Mouse (Mus musculus) limb, embryonic 12.5 days (tissue): ENCODE measurements around the gene Epo. TPM values are rescaled to one million over a fixed set of nuclear protein-coding genes. Genes with fewer than 3 reads are reported as not detected.

Source experiments
- ATAC-seq: fragments of 200-750 bp; cut with Nextera tagmentation; 2 replicates; pipeline ENCODE4 v1.8.0; 2017; ENCODE audit warnings: low read depth, moderate TSS enrichment; ENCODE audit not compliant: insufficient number of reproducible peaks, insufficient read depth, low FRiP score, low TSS enrichment
- H3K27ac ChIP-seq: fragments of 300-500 bp; sonication (generic); 2 replicates; pipeline ENCODE4 v1.5.1; 2016; ENCODE audit warnings: mild to moderate bottlenecking, moderate library complexity
- H3K27me3 ChIP-seq: fragments of 300-500 bp; sonication (generic); 2 replicates; pipeline ENCODE4 v1.6.1; 2016; ENCODE audit warnings: mild to moderate bottlenecking, moderate library complexity
- H3K36me3 ChIP-seq: fragments of 300-500 bp; sonication (generic); 2 replicates; pipeline ENCODE4 v1.6.1; 2016; ENCODE audit warnings: mild to moderate bottlenecking, moderate library complexity
- H3K4me1 ChIP-seq: fragments of 300-500 bp; sonication (generic); replicated peaks from 2 replicates; pipeline ENCODE4 v1.6.1; 2016
- H3K4me2 ChIP-seq: fragments of 300-500 bp; sonication (generic); 2 replicates; pipeline ENCODE4 v1.6.1; 2016; ENCODE audit warnings: mild to moderate bottlenecking, moderate library complexity
- H3K4me3 ChIP-seq: fragments of 300-500 bp; sonication (generic); replicated peaks from 2 replicates; pipeline ENCODE4 v1.5.1; 2016; ENCODE audit warnings: mild to moderate bottlenecking
- H3K9ac ChIP-seq: fragments of 300-500 bp; sonication (generic); replicated peaks from 2 replicates; pipeline ENCODE4 v1.6.1; 2016; ENCODE audit warnings: mild to moderate bottlenecking, moderate library complexity
- H3K9me3 ChIP-seq: fragments of 300-500 bp; sonication (generic); 2 replicates; pipeline ENCODE4 v1.6.1; 2016; ENCODE audit warnings: mild to moderate bottlenecking, moderate library complexity
- WGBS: fragments of 180-500 bp; shearing (Covaris S2); methylation state at CpG from one replicate; pipeline ENCODE4 v1.1.7; 2016; 5-methylcytosine and 5-hydroxymethylcytosine counted together
- polyA plus RNA-seq: library from polyadenylated mRNA; unstranded; fragments of >200 nt; fragmentation: Nextera tagmentation; extraction: Ambion mirVana; gene quantifications from 2 replicates; pipeline ENCODE4 v1.2.1, GENCODE M21; 2016

Epo gene
- polyA plus RNA-seq, 1 experiment from 2014 or later, result 0.71 TPM

GRCm38 (mm10) chr5:137562965-137563364, 29.9 kb upstream of the Epo start:
- 0 out of 2 replicates have a peak, but pooled peaks cover 6% of the 10 kb centered on the region for H3K27me3 ChIP-seq
- H3K9me3 ChIP-seq, result no peaks in the 10 kb centered on the region
- no peak overlapping the region for H3K4me3 ChIP-seq
- H3K4me2 ChIP-seq, result no peak overlapping the region
- 72% methylated on average over 10 of the region's 10 CpGs for WGBS
- H3K27ac ChIP-seq, result no peak overlapping the region
- no peaks in the 10 kb centered on the region for H3K36me3 ChIP-seq
- no peak overlapping the region for H3K9ac ChIP-seq
- ATAC-seq, result no peak
- no peaks in the 10 kb centered on the region for H3K4me1 ChIP-seq

DNA sequence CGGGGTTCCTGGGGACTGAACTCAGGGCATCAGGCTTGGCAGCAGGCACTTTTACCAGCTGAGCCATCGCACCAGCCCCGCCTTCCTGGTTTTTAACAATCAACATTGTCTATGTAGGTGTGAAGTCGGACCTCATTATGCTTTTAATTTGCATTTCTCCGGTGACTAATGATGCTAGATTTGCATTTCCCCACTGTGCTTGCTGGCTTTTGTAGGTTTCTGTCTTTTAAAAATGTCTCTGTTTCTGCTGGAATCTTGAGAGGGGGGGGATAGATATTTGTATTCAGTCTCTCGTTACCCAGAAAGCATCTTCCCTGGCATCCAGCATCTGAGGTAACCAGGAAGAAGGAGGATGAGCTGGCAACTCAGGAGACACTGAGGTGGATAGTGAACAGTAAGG, 28.5 kb upstream of the Epo start:
- H3K4me2 ChIP-seq, result no peak overlapping the region
- H3K9ac ChIP-seq, result no peak overlapping the region
- ATAC-seq, result no peak
- 0 out of 2 replicates have a peak, but pooled peaks cover 6% of the 10 kb centered on the region for H3K27me3 ChIP-seq
- H3K4me1 ChIP-seq, result no peaks in the 10 kb centered on the region
- 69% methylated on average over 6 of the region's 6 CpGs for WGBS
- H3K9me3 ChIP-seq, result no peaks in the 10 kb centered on the region
- H3K36me3 ChIP-seq, result no peaks in the 10 kb centered on the region
- no peak overlapping the region for H3K27ac ChIP-seq
- no peak overlapping the region for H3K4me3 ChIP-seq

- Histone ChIP-seq H3K4me3 (no peak overlapping the region), H3K27me3 (peaks cover 21% of the 10 kb centered on the region), H3K9ac (no peak overlapping the region), H3K27ac (no peak overlapping the region), H3K9me3 (no peaks in the 10 kb centered on the region), H3K4me2 (no peak overlapping the region), H3K36me3 (no peaks in the 10 kb centered on the region), H3K4me1 (0 out of 2 replicates have a peak, but pooled peaks cover 3% of the 10 kb centered on the region)
- 41% methylated on average over 11 of the region's 11 CpGs for WGBS
- no peak for ATAC-seq
These were observed 20.9 kb upstream of the Epo start for GRCm38 (mm10) chr5:137553898-137554297.

DNA sequence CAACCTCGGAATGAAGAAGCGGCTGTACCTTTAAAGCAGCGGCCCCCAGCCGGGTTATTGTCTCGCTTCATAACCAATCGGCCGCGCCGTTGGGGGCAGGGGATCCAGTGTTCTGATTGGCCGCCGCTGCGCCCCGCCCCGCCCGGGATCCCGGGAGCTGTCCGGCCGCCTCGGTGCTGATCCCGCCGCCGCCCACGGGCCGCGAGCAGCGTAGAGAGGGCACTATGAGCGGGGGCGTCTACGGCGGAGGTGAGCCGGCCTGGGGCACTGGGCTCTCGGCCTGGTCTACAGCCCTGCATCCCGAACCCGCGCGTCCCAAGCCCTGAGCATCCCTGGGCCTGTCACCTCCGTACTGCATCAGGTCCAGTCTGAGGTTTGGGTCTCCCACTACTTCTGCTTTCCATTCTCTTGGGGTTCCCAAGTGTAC, 20.4 kb upstream of the Epo start, which contains the start of gene Actl6b:
TSS of gene Actl6b (plus strand) at position 107 of the 427 bp plus-strand sequence.
- peak within 1 kb of the TSS; percentile 21 for H3K4me3 ChIP-seq
- 1% methylated on average over 37 of the region's 37 CpGs for WGBS

GRCm38 (mm10) chr5:137553000-137553399, 20.0 kb upstream of the Epo start:
- no peak for ATAC-seq
- Histone ChIP-seq H3K4me3 (peak overlapping the region; percentile 21), H3K4me1 (0 out of 2 replicates have a peak, but pooled peaks cover 3% of the 10 kb centered on the region), H3K9ac (no peak overlapping the region), H3K36me3 (no peaks in the 10 kb centered on the region), H3K27me3 (peaks cover 21% of the 10 kb centered on the region), H3K4me2 (peak overlapping the region; percentile 48), H3K9me3 (no peaks in the 10 kb centered on the region), H3K27ac (no peak overlapping the region)
- WGBS, result 33% methylated on average over 6 of the region's 6 CpGs

More for the DNA sequence above, 20.4 kb upstream of the Epo start, which contains the start of gene Actl6b:
- 0 out of 2 replicates have a peak, but pooled peaks cover 3% of the 10 kb centered on the region for H3K4me1 ChIP-seq
- H3K4me2 ChIP-seq, result peak within 1 kb of the TSS; percentile 48
- H3K36me3 ChIP-seq, result no peaks in the 10 kb centered on the region
- no peak within 1 kb of the TSS for H3K27ac ChIP-seq
- H3K9ac ChIP-seq, result no peak within 1 kb of the TSS
- H3K27me3 ChIP-seq, result peaks cover 21% of the 10 kb centered on the region
- peak; percentile 63; the same call in 1 of the 2 replicates for ATAC-seq
- H3K9me3 ChIP-seq, result no peaks in the 10 kb centered on the region

- 71% methylated on average over 5 of the region's 5 CpGs for WGBS
- H3K9me3 ChIP-seq, result no peaks in the 10 kb centered on the region
- no peak for ATAC-seq
- no peak overlapping the region for H3K9ac ChIP-seq
- 0 out of 2 replicates have a peak, but pooled peaks cover 3% of the 10 kb centered on the region for H3K4me1 ChIP-seq
- no peak overlapping the region for H3K4me2 ChIP-seq
- no peaks in the 10 kb centered on the region for H3K36me3 ChIP-seq
- H3K4me3 ChIP-seq, result no peak overlapping the region
- no peak overlapping the region for H3K27ac ChIP-seq
- peaks cover 21% of the 10 kb centered on the region for H3K27me3 ChIP-seq
These were observed 18.1 kb upstream of the Epo start for GRCm38 (mm10) chr5:137551119-137551518.

DNA sequence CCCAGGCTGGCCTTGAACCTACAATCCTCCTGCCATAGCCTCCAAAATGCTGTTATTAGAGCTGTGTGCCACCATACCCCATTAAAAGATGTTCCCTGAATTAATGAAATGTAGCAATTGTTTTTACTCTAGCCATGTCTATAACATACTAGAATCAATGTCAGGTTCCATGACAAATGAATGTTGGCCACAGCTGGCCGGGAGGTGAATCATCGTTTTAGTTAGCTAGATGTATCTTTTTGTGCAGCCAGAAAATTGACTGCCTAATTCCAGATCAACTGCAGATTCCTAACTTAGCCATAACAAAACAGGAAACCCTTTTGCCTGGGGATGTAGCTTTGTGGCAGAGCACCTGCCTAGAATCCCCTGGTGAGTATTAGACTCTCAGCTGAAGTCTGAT, 16.8 kb upstream of the Epo start:
- Histone ChIP-seq H3K36me3 (no peaks in the 10 kb centered on the region), H3K9me3 (no peaks in the 10 kb centered on the region), H3K9ac (no peak overlapping the region), H3K4me2 (no peak overlapping the region), H3K27ac (no peak overlapping the region), H3K4me1 (0 out of 2 replicates have a peak, but pooled peaks cover 3% of the 10 kb centered on the region), H3K4me3 (no peak overlapping the region), H3K27me3 (peaks cover 19% of the 10 kb centered on the region)
- 92% methylated on average over 2 of the region's 2 CpGs for WGBS
- ATAC-seq, result no peak

- peaks cover 5% of the 10 kb centered on the region; the same call in 1 of the 2 replicates for H3K27me3 ChIP-seq
- 78% methylated on average over 4 of the region's 4 CpGs for WGBS
- no peak overlapping the region for H3K4me2 ChIP-seq
- H3K27ac ChIP-seq, result no peak overlapping the region
- H3K36me3 ChIP-seq, result no peaks in the 10 kb centered on the region
- no peak for ATAC-seq
- H3K9ac ChIP-seq, result no peak overlapping the region
- no peak overlapping the region for H3K4me3 ChIP-seq
- no peaks in the 10 kb centered on the region for H3K4me1 ChIP-seq
- no peaks in the 10 kb centered on the region for H3K9me3 ChIP-seq
These were observed 12.6 kb upstream of the Epo start for GRCm38 (mm10) chr5:137545596-137545995.

DNA sequence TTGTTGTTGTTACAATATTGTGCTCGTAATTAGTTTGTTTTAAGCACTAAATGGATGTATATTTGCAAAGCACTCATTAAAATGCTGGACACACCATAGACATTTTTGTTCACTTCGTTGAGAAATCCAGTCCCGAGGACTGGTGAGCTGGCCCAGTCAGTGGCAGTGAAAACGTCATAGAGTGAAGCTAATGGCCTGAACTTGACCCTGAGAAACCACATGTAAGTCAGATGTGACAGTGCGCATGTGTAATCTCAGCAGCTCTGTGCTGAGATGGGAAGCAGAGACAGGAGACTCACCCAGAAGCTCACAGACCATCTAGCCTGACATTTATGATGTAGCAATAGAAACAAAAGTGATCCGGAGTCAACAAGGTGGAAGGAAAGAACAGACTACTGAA, 11.9 kb upstream of the Epo start:
- no peak overlapping the region for H3K4me3 ChIP-seq
- H3K27ac ChIP-seq, result no peak overlapping the region
- H3K9me3 ChIP-seq, result no peaks in the 10 kb centered on the region
- H3K27me3 ChIP-seq, result peaks cover 5% of the 10 kb centered on the region; the same call in 1 of the 2 replicates
- no peaks in the 10 kb centered on the region for H3K4me1 ChIP-seq
- WGBS, result 61% methylated on average over 6 of the region's 6 CpGs
- no peak overlapping the region for H3K9ac ChIP-seq
- no peaks in the 10 kb centered on the region for H3K36me3 ChIP-seq
- H3K4me2 ChIP-seq, result no peak overlapping the region
- ATAC-seq, result no peak

- H3K4me2 ChIP-seq, result no peak overlapping the region
- no peak overlapping the region for H3K4me3 ChIP-seq
- H3K27me3 ChIP-seq, result no peaks in the 10 kb centered on the region
- no peak overlapping the region for H3K9ac ChIP-seq
- H3K27ac ChIP-seq, result no peak overlapping the region
- H3K36me3 ChIP-seq, result no peaks in the 10 kb centered on the region
- no peaks in the 10 kb centered on the region for H3K4me1 ChIP-seq
- no peaks in the 10 kb centered on the region for H3K9me3 ChIP-seq
- WGBS, result 77% methylated on average over 5 of the region's 5 CpGs
- no peak for ATAC-seq
These were observed 8.9 kb upstream of the Epo start for GRCm38 (mm10) chr5:137541768-137542540.

GRCm38 (mm10) chr5:137540991-137541390, 7.9 kb upstream of the Epo start:
- Histone ChIP-seq H3K4me2 (no peak overlapping the region), H3K27ac (no peak overlapping the region), H3K27me3 (no peaks in the 10 kb centered on the region), H3K4me1 (no peaks in the 10 kb centered on the region), H3K9me3 (no peaks in the 10 kb centered on the region), H3K9ac (no peak overlapping the region), H3K4me3 (no peak overlapping the region), H3K36me3 (no peaks in the 10 kb centered on the region)
- ATAC-seq, result no peak
- 73% methylated on average over 6 of the region's 6 CpGs for WGBS
